Mouse (Mus musculus): Measurements from ENCODE around the gene Kcnma1. TPM values are rescaled to one million over a fixed set of nuclear protein-coding genes. Genes with fewer than 3 reads are reported as not detected.

Kcnma1 gene
- polyA plus RNA-seq, 1 experiment: 3.6 TPM

GRCm38 (mm10) chr14:23718667-23719066 is 295.6 kb downstream of the Kcnma1 start:
- WGBS: 76% methylated on average over 6 of the region's 6 CpGs
- DNase-seq (ENCODE audit: low read depth, low spot score): no peak

GRCm38 (mm10) chr14:23714396-23715131 is 299.7 kb downstream of the Kcnma1 start:
- no peak for DNase-seq (ENCODE audit: low read depth, low spot score)
- WGBS: 75% methylated on average over 7 of the region's 7 CpGs

- 90% methylated on average over 5 of the region's 5 CpGs for WGBS
- no peak for DNase-seq (ENCODE audit: low read depth, low spot score)
Measured at GRCm38 (mm10) chr14:23712891-23713290, 301.4 kb downstream of the Kcnma1 start.

GRCm38 (mm10) chr14:23710954-23711353 is 303.3 kb downstream of the Kcnma1 start:
- WGBS: 79% methylated on average over 7 of the region's 7 CpGs
- no peak for DNase-seq (ENCODE audit: low read depth, low spot score)

GRCm38 (mm10) chr14:23706837-23707236 is 307.5 kb downstream of the Kcnma1 start:
- DNase-seq (ENCODE audit: low read depth, low spot score): no peak
- WGBS: 79% methylated on average over 10 of the region's 10 CpGs

GRCm38 (mm10) chr14:23705647-23706046 is 308.6 kb downstream of the Kcnma1 start:
- 64% methylated on average over 3 of the region's 3 CpGs for WGBS
- DNase-seq (ENCODE audit: low read depth, low spot score): no peak

- DNase-seq (ENCODE audit: low read depth, low spot score): no peak
Measured at GRCm38 (mm10) chr14:23704303-23704702, 310.0 kb downstream of the Kcnma1 start.

- DNase-seq (ENCODE audit: low read depth, low spot score): no peak
- 60% methylated on average over 3 of the region's 3 CpGs for WGBS
Measured at GRCm38 (mm10) chr14:23696341-23696740, 317.9 kb downstream of the Kcnma1 start.

- no peak for DNase-seq (ENCODE audit: low read depth, low spot score)
- WGBS: 52% methylated on average over 5 of the region's 5 CpGs
Measured at GRCm38 (mm10) chr14:23689681-23690080, 324.6 kb downstream of the Kcnma1 start.

- DNase-seq (ENCODE audit: low read depth, low spot score): no peak
- WGBS: 67% methylated on average over 3 of the region's 3 CpGs
Measured at GRCm38 (mm10) chr14:23688513-23688912, 325.8 kb downstream of the Kcnma1 start.

- 40% methylated on average over 3 of the region's 3 CpGs for WGBS
- no peak for DNase-seq (ENCODE audit: low read depth, low spot score)
Measured at GRCm38 (mm10) chr14:23684463-23685066, 329.7 kb downstream of the Kcnma1 start.

GRCm38 (mm10) chr14:23682758-23683157 is 331.5 kb downstream of the Kcnma1 start:
- DNase-seq (ENCODE audit: low read depth, low spot score): no peak
- WGBS: 63% methylated on average over 4 of the region's 4 CpGs

- WGBS: 58% methylated on average over 2 of the region's 2 CpGs
- DNase-seq (ENCODE audit: low read depth, low spot score): no peak
Measured at GRCm38 (mm10) chr14:23679378-23679777, 334.9 kb downstream of the Kcnma1 start.

GRCm38 (mm10) chr14:23666420-23666819 is 347.9 kb downstream of the Kcnma1 start:
- no peak for DNase-seq (ENCODE audit: low read depth, low spot score)
- 84% methylated on average over 3 of the region's 3 CpGs for WGBS

- WGBS: 65% methylated on average over 4 of the region's 4 CpGs
- DNase-seq (ENCODE audit: low read depth, low spot score): no peak
Measured at GRCm38 (mm10) chr14:23651682-23652081, 362.6 kb downstream of the Kcnma1 start.

GRCm38 (mm10) chr14:23650126-23650525 is 364.2 kb downstream of the Kcnma1 start:
- WGBS: 81% methylated on average over 3 of the region's 3 CpGs
- no peak for DNase-seq (ENCODE audit: low read depth, low spot score)

GRCm38 (mm10) chr14:23645361-23646063 is 368.8 kb downstream of the Kcnma1 start:
- DNase-seq (ENCODE audit: low read depth, low spot score): no peak
- 67% methylated on average over 9 of the region's 9 CpGs for WGBS

GRCm38 (mm10) chr14:23643162-23643561 is 371.1 kb downstream of the Kcnma1 start:
- DNase-seq (ENCODE audit: low read depth, low spot score): no peak
- 27% methylated on average over 3 of the region's 3 CpGs for WGBS

- no peak for DNase-seq (ENCODE audit: low read depth, low spot score)
- 23% methylated on average over 2 of the region's 2 CpGs for WGBS
Measured at GRCm38 (mm10) chr14:23640665-23641064, 373.6 kb downstream of the Kcnma1 start.

GRCm38 (mm10) chr14:23638078-23638695 is 376.1 kb downstream of the Kcnma1 start:
- WGBS: 27% methylated on average over 3 of the region's 3 CpGs
- no peak for DNase-seq (ENCODE audit: low read depth, low spot score)

Data from large intestine, adult 2 months (tissue).